Mouse (Mus musculus) embryonic facial prominence, embryonic 10.5 days (tissue): Measurements from ENCODE around the gene Gmeb2. TPM values are rescaled to one million over a fixed set of nuclear protein-coding genes. Genes with fewer than 3 reads are reported as not detected.
A peak's percentile ranks its signal among the peaks of the same experiment; 100 is the strongest.

Experiments
- DNase-seq: peaks from one replicate; pipeline ENCODE4 v3.0.0-alpha.2; 2017; ENCODE audit warnings: low spot score
- H3K27ac ChIP-seq: fragments of 300-500 bp; sonication (generic); replicated peaks from 2 replicates; pipeline ENCODE4 v1.5.1; 2016; ENCODE audit warnings: mild to moderate bottlenecking
- H3K27me3 ChIP-seq: fragments of 300-500 bp; sonication (generic); replicated peaks from 2 replicates; pipeline ENCODE4 v1.6.1; 2016; ENCODE audit warnings: low read depth, mild to moderate bottlenecking; ENCODE audit not compliant: poor library complexity, severe bottlenecking
- H3K36me3 ChIP-seq: fragments of 300-500 bp; sonication (generic); replicated peaks from 2 replicates; pipeline ENCODE4 v1.6.1; 2016; ENCODE audit warnings: mild to moderate bottlenecking, moderate library complexity
- H3K4me1 ChIP-seq: fragments of 300-500 bp; sonication (generic); 2 replicates; pipeline ENCODE4 v1.6.1; 2016
- H3K4me3 ChIP-seq: fragments of 300-500 bp; sonication (generic); 2 replicates; pipeline ENCODE4 v1.5.1; 2016; ENCODE audit warnings: mild to moderate bottlenecking, moderate library complexity
- H3K9me3 ChIP-seq: fragments of 300-500 bp; sonication (generic); 2 replicates; pipeline ENCODE4 v1.6.1; 2016; ENCODE audit warnings: mild to moderate bottlenecking
- WGBS: fragments of 180-500 bp; shearing (Covaris S2); methylation state at CpG from one replicate; pipeline ENCODE4 v1.1.7; 2016; 5-methylcytosine and 5-hydroxymethylcytosine counted together
- polyA plus RNA-seq: library from polyadenylated mRNA; unstranded; fragments of >200 nt; fragmentation: Nextera tagmentation; extraction: Ambion mirVana; gene quantifications from 2 replicates; pipeline ENCODE4 v1.2.1, GENCODE M21; 2016

Gene Gmeb2
- polyA plus RNA-seq, 1 experiment from 2014 or later = 20.2 TPM

DNA sequence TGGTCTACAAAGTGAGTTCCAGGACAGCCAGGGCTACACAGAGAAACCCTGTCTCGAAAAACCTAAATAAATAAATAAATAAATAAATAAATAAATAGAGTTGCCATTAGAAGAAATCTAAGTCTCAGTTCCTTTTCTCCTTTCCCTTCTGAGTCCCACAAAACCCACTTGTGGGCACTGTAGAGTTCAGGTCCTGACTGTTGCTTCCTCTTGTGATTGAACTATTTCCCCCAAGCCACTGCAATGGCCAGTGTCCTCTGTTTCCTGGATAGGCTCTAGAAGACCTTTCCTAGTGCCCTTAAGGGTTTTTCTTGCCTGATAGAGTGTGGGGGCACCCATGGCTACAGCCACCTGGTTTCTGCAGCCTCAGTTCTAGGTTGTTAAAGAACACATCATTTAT, 17.1 kb upstream of the Gmeb2 start:
- Histone ChIP-seq H3K4me1 (peaks cover 6% of the 10 kb centered on the region), H3K27ac (no peak overlapping the region), H3K9me3 (no peaks in the 10 kb centered on the region; the same call in 1 of the 2 replicates), H3K36me3 (peaks cover 27% of the 10 kb centered on the region), H3K4me3 (no peak overlapping the region), H3K27me3 (peaks cover 42% of the 10 kb centered on the region)
- DNase-seq = no peak
- WGBS = 86% methylated on average over 1 of the region's 1 CpGs

DNA sequence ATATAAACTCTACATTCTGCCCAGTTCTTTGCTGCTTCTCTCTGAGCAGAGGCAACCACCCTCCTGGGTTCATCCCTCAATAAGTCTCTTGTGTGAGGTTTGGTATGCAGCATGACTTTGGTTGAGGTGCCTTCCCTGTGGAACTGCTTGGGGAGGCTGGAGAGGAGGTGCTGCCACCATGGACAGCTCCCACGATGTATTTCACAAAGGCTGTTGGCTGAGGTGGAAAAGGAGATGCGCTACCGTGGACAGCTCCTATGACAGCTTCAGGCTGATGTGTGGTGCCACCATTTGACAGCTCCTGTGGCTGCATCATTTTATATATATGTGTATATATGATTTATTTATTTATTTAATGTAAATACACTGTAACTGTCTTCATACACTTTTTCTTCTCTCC, 14.2 kb upstream of the Gmeb2 start:
- WGBS = 29% methylated on average over 3 of the region's 3 CpGs
- peak; percentile 66 for DNase-seq
- no peaks in the 10 kb centered on the region; the same call in 1 of the 2 replicates for H3K9me3 ChIP-seq

DNA sequence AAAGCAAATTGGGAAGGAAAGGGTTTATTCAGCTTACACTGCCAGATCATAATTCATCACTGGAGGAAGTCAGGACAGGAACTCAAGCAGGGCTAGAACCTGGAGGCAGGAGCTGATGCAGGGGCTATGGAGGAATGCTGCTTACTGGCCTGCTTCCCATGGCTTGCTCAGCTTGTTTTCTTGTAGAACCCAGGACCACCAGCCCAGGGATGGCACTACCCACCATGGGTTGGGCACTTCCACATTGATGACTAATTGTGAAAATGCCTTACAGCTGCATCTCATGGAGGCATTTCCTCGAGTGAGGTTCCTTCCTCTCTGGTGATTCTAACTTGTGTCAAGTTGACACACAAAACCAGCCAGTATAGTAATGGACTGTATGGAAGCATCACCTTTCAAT, 3.1 kb upstream of the Gmeb2 start:
- Histone ChIP-seq H3K27ac (no peak overlapping the region), H3K27me3 (no peaks in the 10 kb centered on the region), H3K4me1 (peaks cover 16% of the 10 kb centered on the region), H3K9me3 (no peaks in the 10 kb centered on the region), H3K4me3 (no peak overlapping the region), H3K36me3 (peaks cover 15% of the 10 kb centered on the region)
- DNase-seq = no peak
- WGBS = 78% methylated on average over 1 of the region's 1 CpGs

More for the DNA sequence above, 14.2 kb upstream of the Gmeb2 start:
- no peak overlapping the region for H3K27ac ChIP-seq
- no peak overlapping the region for H3K4me3 ChIP-seq
- peaks cover 38% of the 10 kb centered on the region for H3K36me3 ChIP-seq
- H3K4me1 ChIP-seq = peaks cover 2% of the 10 kb centered on the region
- H3K27me3 ChIP-seq = peaks cover 22% of the 10 kb centered on the region

DNA sequence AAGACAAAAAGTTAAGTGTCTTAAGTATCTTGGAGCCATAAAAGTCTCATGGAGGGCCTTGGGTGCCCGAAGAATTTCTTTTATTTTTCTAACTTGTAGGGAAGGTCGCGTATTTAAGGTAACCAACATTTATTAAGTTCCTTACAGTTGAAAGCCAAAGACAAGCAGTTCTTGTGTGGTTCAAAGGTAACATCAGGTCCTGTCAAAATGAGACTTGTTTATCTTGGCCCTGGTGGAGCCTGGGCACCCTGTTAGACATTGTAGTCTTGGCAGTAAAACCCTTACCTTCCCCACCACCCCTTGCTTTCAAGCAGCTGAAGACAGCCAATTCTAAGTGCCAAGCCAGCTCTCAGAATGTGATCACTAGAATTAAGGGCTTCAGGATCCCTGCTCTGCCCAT, 856 bp upstream of the Gmeb2 start:
- DNase-seq = no peak
- Histone ChIP-seq H3K4me3 (peak overlapping the region; percentile 77), H3K4me1 (peaks cover 16% of the 10 kb centered on the region), H3K36me3 (peaks cover 28% of the 10 kb centered on the region), H3K9me3 (no peaks in the 10 kb centered on the region), H3K27me3 (no peaks in the 10 kb centered on the region), H3K27ac (peak overlapping the region; percentile 98)
- 83% methylated on average over 3 of the region's 3 CpGs for whole genome bisulfite sequencing

DNA sequence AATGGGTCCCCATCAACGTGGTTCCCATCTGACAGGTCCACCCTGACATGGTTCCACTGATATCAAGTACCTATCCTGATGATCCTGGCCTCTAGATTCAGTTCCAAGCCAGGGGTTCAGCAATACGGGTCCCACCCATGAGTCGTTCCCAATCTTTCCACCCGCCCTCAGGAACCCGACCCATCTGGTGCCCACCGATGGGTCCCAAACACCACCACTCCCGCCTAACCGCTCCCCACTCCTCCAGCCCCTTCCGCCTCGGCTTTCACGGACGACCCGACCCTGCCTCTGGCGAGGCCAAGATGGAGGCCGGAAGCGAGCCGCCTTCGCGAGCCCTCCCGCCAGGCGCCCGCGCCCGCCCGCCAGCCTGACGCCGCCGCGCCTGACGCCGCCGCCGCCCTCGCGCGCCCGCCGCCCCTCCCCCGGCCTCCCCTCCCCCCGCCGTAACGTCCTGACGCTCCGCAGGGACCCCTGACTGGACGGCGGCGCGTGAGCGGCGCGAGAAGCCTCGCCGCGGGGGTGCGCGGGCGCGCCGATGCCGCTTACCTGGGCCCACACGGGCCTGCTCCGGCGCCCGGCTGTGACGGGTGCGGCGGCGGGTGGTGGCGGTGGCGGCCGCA, 387 bp downstream of the Gmeb2 start:
- H3K27me3 ChIP-seq = no peaks in the 10 kb centered on the region
- 1% methylated on average over 71 of the region's 71 CpGs for WGBS
- H3K4me3 ChIP-seq = peak overlapping the region; percentile 77
- no peaks in the 10 kb centered on the region for H3K9me3 ChIP-seq
- peaks cover 40% of the 10 kb centered on the region for H3K36me3 ChIP-seq
- peak overlapping the region; percentile 98 for H3K27ac ChIP-seq
- peaks cover 16% of the 10 kb centered on the region for H3K4me1 ChIP-seq
- peak; percentile 93 for DNase-seq

DNA sequence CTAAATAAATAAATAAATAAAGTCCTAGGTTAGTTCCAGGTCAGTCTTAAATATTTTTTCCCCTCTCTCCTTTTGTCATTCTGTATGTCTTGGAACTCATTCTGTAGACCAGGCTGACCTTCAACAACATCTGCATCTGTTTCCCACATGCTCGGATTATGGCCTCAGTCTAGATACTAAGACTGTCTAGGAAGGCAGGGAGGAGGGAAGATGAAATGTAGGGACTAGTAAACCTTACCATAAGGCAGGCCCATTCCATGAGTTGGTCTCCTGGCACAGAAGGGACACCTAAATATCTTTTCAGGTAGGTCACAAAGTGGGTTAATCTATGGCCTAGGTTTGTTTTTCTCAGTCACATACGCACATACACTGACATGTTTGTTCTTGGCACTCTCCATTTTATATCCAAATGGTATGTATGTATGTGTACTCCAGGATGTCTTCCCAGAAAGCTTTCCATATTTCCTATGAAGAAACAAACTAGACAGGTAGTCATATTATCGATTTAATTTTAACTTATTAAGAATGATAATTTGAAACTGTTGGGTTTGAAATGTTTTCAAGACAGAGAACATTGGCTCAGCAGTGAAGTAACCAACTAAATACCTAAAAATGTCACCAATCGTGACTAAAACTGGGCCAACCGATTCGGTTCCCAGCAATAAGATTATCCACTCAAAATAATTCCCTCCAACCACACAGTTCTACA, 1.1 kb downstream of the Gmeb2 start:
- H3K27ac ChIP-seq = peak overlapping the region; percentile 98
- peaks cover 16% of the 10 kb centered on the region for H3K4me1 ChIP-seq
- DNase-seq = no peak
- H3K27me3 ChIP-seq = no peaks in the 10 kb centered on the region
- H3K36me3 ChIP-seq = peaks cover 46% of the 10 kb centered on the region
- peak overlapping the region; percentile 77 for H3K4me3 ChIP-seq
- 61% methylated on average over 6 of the region's 6 CpGs for WGBS
- H3K9me3 ChIP-seq = no peaks in the 10 kb centered on the region

DNA sequence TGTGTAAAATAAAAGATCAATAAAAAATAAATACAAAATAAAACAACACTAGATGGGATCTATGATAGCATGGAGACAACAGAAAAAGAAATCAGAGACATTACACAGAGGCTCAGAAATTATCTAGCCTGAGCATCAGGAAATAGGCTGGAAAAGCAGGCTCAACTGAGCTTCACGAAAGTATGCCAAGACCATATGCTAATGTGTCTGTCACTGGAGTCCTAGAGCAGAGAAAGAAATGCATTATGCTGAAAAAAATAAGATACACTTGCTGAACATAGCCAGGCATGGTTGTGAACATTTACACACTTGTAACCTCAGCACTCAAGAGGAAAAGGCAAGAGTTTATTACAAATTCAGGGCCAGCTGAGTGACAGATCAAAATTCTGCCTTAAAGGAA, 7.9 kb downstream of the Gmeb2 start:
- Histone ChIP-seq H3K9me3 (no peaks in the 10 kb centered on the region), H3K4me3 (no peak overlapping the region), H3K36me3 (peaks cover 88% of the 10 kb centered on the region), H3K27ac (no peak overlapping the region), H3K27me3 (no peaks in the 10 kb centered on the region), H3K4me1 (no peaks in the 10 kb centered on the region)
- no peak for DNase-seq
- WGBS = 93% methylated on average over 1 of the region's 1 CpGs

DNA sequence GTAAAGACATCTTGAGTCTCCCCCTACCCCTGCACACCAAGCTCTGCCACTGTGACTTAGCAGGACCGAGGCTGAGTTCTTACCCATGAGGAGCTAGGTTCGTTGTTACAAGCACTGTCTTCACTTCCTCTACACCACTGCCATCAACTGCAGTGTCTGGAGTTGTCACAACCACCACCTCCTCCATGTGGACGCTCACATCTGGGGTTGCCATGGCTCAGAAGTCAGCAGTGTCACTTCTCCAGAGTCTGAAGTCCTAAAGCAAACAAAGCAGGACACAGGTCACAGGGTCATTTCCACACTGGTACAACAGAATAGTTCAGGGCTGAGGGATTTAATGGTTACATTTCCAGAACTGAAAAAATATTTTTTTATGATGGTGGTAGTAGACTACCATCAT, 10.0 kb downstream of the Gmeb2 start:
- WGBS = 80% methylated on average over 3 of the region's 3 CpGs
- no peak for DNase-seq

DNA sequence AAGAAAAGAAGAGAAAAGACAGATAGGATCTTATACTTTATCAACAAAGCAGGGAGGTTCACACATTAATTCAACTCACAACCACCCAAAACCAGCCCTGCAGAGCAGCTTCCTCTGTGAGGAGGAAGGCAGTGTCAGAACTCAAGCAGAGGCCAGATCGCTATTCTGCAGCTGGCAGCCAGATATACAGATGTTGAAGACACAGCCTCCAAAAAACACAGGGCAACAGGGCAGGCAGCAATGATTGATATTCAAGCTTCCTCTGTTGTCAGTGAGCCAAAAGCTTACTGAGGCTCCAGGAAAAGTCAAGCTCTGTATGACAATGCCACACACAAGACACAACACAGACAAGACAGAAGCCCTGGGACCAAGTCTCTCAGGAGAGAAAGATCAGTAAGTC, 11.1 kb downstream of the Gmeb2 start:
- DNase-seq = no peak
- no peaks in the 10 kb centered on the region for H3K27me3 ChIP-seq
- H3K9me3 ChIP-seq = no peaks in the 10 kb centered on the region
- H3K4me3 ChIP-seq = no peak overlapping the region
- H3K4me1 ChIP-seq = no peaks in the 10 kb centered on the region
- 94% methylated on average over 1 of the region's 1 CpGs for WGBS
- no peak overlapping the region for H3K27ac ChIP-seq
- peaks cover 86% of the 10 kb centered on the region for H3K36me3 ChIP-seq

More for the DNA sequence above, 10.0 kb downstream of the Gmeb2 start:
- peaks cover 87% of the 10 kb centered on the region for H3K36me3 ChIP-seq
- no peaks in the 10 kb centered on the region for H3K9me3 ChIP-seq
- no peaks in the 10 kb centered on the region for H3K4me1 ChIP-seq
- no peak overlapping the region for H3K27ac ChIP-seq
- no peaks in the 10 kb centered on the region for H3K27me3 ChIP-seq
- no peak overlapping the region for H3K4me3 ChIP-seq

DNA sequence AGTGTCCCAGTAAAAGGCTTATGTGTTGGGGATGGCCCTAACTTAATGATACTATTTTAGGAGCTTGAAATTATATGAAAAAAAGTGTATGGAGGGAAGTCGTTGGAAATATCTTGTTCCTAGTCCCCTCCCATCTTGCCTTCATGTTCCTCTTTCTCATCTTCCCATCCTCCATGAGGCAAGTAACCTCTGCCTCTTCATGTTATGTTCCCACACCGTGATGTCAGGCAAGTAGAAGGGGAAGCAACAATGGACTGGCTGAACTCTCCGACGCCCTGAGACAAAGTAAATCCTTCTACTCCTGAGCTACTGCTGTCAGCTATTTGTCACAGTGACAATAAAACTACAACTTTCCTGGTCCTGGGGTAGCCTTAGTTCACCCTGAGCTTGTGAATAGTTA, 13.2 kb downstream of the Gmeb2 start:
- H3K4me1 ChIP-seq = no peaks in the 10 kb centered on the region
- H3K36me3 ChIP-seq = peaks cover 91% of the 10 kb centered on the region
- H3K27me3 ChIP-seq = no peaks in the 10 kb centered on the region

DNA sequence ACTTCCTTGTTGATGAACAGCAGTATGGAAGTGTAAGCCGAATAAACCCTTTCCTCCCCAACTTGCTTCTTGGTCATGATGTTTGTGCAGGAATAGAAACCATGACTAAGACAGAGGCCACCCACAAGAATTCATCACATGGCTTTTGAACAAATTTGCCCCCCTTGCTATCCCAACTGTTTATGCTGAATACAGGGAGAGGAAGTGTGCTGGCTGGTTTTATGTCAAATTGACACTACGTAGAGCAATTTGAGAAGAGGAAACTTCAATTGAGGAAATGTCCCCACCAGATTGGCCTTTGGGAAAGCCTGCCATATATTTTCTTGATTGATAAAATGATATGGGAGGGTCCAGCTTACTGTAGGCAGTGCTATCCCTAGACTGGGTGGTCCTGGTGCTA, 14.0 kb downstream of the Gmeb2 start:
- no peaks in the 10 kb centered on the region for H3K9me3 ChIP-seq
- no peak for DNase-seq
- H3K27me3 ChIP-seq = no peaks in the 10 kb centered on the region
- H3K36me3 ChIP-seq = peaks cover 93% of the 10 kb centered on the region
- H3K27ac ChIP-seq = no peak overlapping the region
- H3K4me1 ChIP-seq = no peaks in the 10 kb centered on the region
- H3K4me3 ChIP-seq = no peak overlapping the region
- 89% methylated on average over 2 of the region's 2 CpGs for WGBS

More for the DNA sequence above, 13.2 kb downstream of the Gmeb2 start:
- Histone ChIP-seq H3K27ac (no peak overlapping the region), H3K9me3 (no peaks in the 10 kb centered on the region), H3K4me3 (no peak overlapping the region)
- 86% methylated on average over 4 of the region's 4 CpGs for WGBS
- DNase-seq = no peak

DNA sequence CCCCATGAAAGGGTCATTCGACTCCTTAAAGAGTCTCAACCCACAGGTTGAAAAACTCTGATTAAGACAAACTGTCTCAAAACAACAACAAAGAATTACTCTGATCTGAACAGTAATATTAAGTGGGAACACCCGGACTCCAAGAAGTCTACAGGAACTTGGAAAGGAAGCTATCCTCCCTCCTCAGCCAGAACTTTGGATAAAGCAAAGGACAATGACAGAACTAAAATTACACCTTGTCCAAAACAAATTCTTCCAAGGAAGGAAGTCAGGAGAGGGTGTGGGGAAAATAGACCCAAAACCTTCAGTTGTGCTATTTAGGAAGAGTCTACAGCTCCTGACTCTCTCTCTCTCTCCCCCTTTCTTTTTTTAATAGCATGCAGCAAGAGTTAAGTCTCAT, 15.7 kb downstream of the Gmeb2 start:
- Histone ChIP-seq H3K27ac (no peak overlapping the region), H3K4me1 (no peaks in the 10 kb centered on the region), H3K27me3 (no peaks in the 10 kb centered on the region), H3K36me3 (peaks cover 93% of the 10 kb centered on the region), H3K9me3 (no peaks in the 10 kb centered on the region), H3K4me3 (no peak overlapping the region)
- no peak for DNase-seq
- WGBS = 91% methylated on average over 2 of the region's 2 CpGs

DNA sequence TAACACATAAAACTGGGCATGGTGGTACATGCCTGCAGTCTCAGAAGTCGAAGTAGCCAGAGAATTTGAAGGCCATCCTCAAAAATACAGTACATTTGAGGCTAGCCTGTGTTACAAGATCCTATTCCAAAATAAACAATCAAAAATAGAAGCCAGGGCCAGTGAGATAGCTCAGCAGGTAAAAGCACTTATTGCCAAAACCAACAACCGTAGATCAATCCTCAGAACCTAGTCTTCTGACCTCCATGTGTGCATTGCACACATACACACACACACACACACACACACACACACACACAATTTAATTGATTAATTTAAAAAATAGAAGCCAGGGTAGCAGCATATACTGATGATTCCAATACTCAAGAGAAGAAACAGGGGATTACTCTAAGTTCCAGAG, 21.0 kb downstream of the Gmeb2 start:
- H3K4me3 ChIP-seq = no peak overlapping the region
- peaks cover 95% of the 10 kb centered on the region for H3K36me3 ChIP-seq
- DNase-seq = no peak
- no peaks in the 10 kb centered on the region for H3K9me3 ChIP-seq
- H3K27ac ChIP-seq = no peak overlapping the region
- 91% methylated on average over 2 of the region's 2 CpGs for WGBS
- no peaks in the 10 kb centered on the region for H3K27me3 ChIP-seq
- H3K4me1 ChIP-seq = no peaks in the 10 kb centered on the region
